Mouse (Mus musculus): ENCODE data around the gene Rab3c. TPM values are rescaled to one million over a fixed set of nuclear protein-coding genes. Genes with fewer than 3 reads are reported as not detected.

Rab3c gene
- total RNA-seq, 2 experiments from 2014 or later: 161 to 162 TPM

GRCm38 (mm10) chr13:110218497-110218896 is 62.3 kb downstream of the Rab3c start:
- intact Hi-C loops (cut with DNase I): no loop called here
- DNase-seq (ENCODE audit: extremely low spot score in 1 of 2, low spot score in 2 of 2): no peak

GRCm38 (mm10) chr13:110211526-110212075 is 69.2 kb downstream of the Rab3c start:
- intact Hi-C loops (cut with DNase I): no loop called here

GRCm38 (mm10) chr13:110198906-110199305 is 81.9 kb downstream of the Rab3c start:
- intact Hi-C loops (cut with DNase I): no loop called here

More at GRCm38 (mm10) chr13:110211526-110212075, 69.2 kb downstream of the Rab3c start:
- DNase-seq (ENCODE audit: extremely low spot score in 1 of 2, low spot score in 2 of 2): no peak

GRCm38 (mm10) chr13:110190039-110190438 is 90.8 kb downstream of the Rab3c start:
- no peak for DNase-seq (ENCODE audit: extremely low spot score in 1 of 2, low spot score in 2 of 2)
- intact Hi-C loops (cut with DNase I): no loop called here

More at GRCm38 (mm10) chr13:110198906-110199305, 81.9 kb downstream of the Rab3c start:
- DNase-seq (ENCODE audit: extremely low spot score in 1 of 2, low spot score in 2 of 2): no peak

- no peak for DNase-seq (ENCODE audit: extremely low spot score in 1 of 2, low spot score in 2 of 2)
- intact Hi-C loops (cut with DNase I): no loop called here
Measured at GRCm38 (mm10) chr13:110184963-110185685, 95.7 kb downstream of the Rab3c start.

- intact Hi-C loops (cut with DNase I): no loop called here
- DNase-seq (ENCODE audit: extremely low spot score in 1 of 2, low spot score in 2 of 2): peak in 1 of 2 experiments; percentile 20
Measured at GRCm38 (mm10) chr13:110175651-110176050, 105.1 kb downstream of the Rab3c start.

- intact Hi-C loops (cut with DNase I): no loop called here
- DNase-seq (ENCODE audit: extremely low spot score in 1 of 2, low spot score in 2 of 2): no peak
Measured at GRCm38 (mm10) chr13:110169669-110170068, 111.1 kb downstream of the Rab3c start.

GRCm38 (mm10) chr13:110169152-110169551 is 111.6 kb downstream of the Rab3c start:
- DNase-seq (ENCODE audit: extremely low spot score in 1 of 2, low spot score in 2 of 2): no peak
- intact Hi-C loops (cut with DNase I): no loop called here

GRCm38 (mm10) chr13:110168570-110168969 is 112.2 kb downstream of the Rab3c start:
- no peak for DNase-seq (ENCODE audit: extremely low spot score in 1 of 2, low spot score in 2 of 2)

GRCm38 (mm10) chr13:110166622-110167330 is 114.0 kb downstream of the Rab3c start:
- no peak for DNase-seq (ENCODE audit: extremely low spot score in 1 of 2, low spot score in 2 of 2)
- intact Hi-C loops (cut with DNase I): no loop called here

More at GRCm38 (mm10) chr13:110168570-110168969, 112.2 kb downstream of the Rab3c start:
- intact Hi-C loops (cut with DNase I): no loop called here

GRCm38 (mm10) chr13:110159980-110160379 is 120.8 kb downstream of the Rab3c start:
- no peak for DNase-seq (ENCODE audit: extremely low spot score in 1 of 2, low spot score in 2 of 2)
- intact Hi-C loops (cut with DNase I): no loop called here

GRCm38 (mm10) chr13:110158588-110159519 is 121.9 kb downstream of the Rab3c start:
- DNase-seq (ENCODE audit: extremely low spot score in 1 of 2, low spot score in 2 of 2): no peak
- intact Hi-C loops (cut with DNase I): no loop called here

- intact Hi-C loops (cut with DNase I): no loop called here
- DNase-seq (ENCODE audit: extremely low spot score in 1 of 2, low spot score in 2 of 2): no peak
Measured at GRCm38 (mm10) chr13:110145545-110145944, 135.3 kb downstream of the Rab3c start.

- no peak for DNase-seq (ENCODE audit: extremely low spot score in 1 of 2, low spot score in 2 of 2)
- intact Hi-C loops (cut with DNase I): no loop called here
Measured at GRCm38 (mm10) chr13:110145019-110145418, 135.8 kb downstream of the Rab3c start.

GRCm38 (mm10) chr13:110139339-110139738 is 141.5 kb downstream of the Rab3c start:
- intact Hi-C loops (cut with DNase I): no loop called here
- DNase-seq (ENCODE audit: extremely low spot score in 1 of 2, low spot score in 2 of 2): peak; percentile 32 to 49

- intact Hi-C loops (cut with DNase I): no loop called here
- no peak for DNase-seq (ENCODE audit: extremely low spot score in 1 of 2, low spot score in 2 of 2)
Measured at GRCm38 (mm10) chr13:110138644-110139043, 142.2 kb downstream of the Rab3c start.

- DNase-seq (ENCODE audit: extremely low spot score in 1 of 2, low spot score in 2 of 2): no peak
- intact Hi-C loops (cut with DNase I): no loop called here
Measured at GRCm38 (mm10) chr13:110127613-110128258, 153.1 kb downstream of the Rab3c start.

GRCm38 (mm10) chr13:110122825-110123224 is 158.0 kb downstream of the Rab3c start:
- DNase-seq (ENCODE audit: extremely low spot score in 1 of 2, low spot score in 2 of 2): no peak
- intact Hi-C loops (cut with DNase I): no loop called here

Measured in left cerebral cortex, postnatal 10 days (tissue).